Mouse (Mus musculus) embryonic facial prominence, embryonic 14.5 days (tissue): Measurements from ENCODE around the gene Crbn. TPM values are rescaled to one million over a fixed set of nuclear protein-coding genes. Genes with fewer than 3 reads are reported as not detected.

Experiments used
- ATAC-seq: fragments of 200-750 bp; cut with Nextera tagmentation; 2 replicates; pipeline ENCODE4 v1.8.0; 2017; ENCODE audit warnings: low read depth, moderate number of reproducible peaks, moderate TSS enrichment
- DNase-seq: peaks from one replicate; pipeline ENCODE4 v3.0.0-alpha.2; 2015; ENCODE audit warnings: low spot score
- H3K27ac ChIP-seq: fragments of 300-500 bp; sonication (generic); replicated peaks from 2 replicates; pipeline ENCODE4 v1.5.1; 2014; ENCODE audit warnings: low read depth, mild to moderate bottlenecking, low read length, moderate library complexity
- H3K27me3 ChIP-seq: fragments of 300-500 bp; sonication (generic); replicated peaks from 2 replicates; pipeline ENCODE4 v1.6.1; 2014; ENCODE audit warnings: low read length; ENCODE audit not compliant: control insufficient read depth, insufficient read depth
- H3K36me3 ChIP-seq: fragments of 300-500 bp; sonication (generic); 2 replicates; pipeline ENCODE4 v1.6.1; 2014; ENCODE audit warnings: low read length, mixed read lengths; ENCODE audit not compliant: control insufficient read depth, insufficient read depth
- H3K4me1 ChIP-seq: fragments of 300-500 bp; sonication (generic); 2 replicates; pipeline ENCODE4 v1.6.1; 2014; ENCODE audit warnings: antibody characterized with exemption, low read length; ENCODE audit not compliant: control insufficient read depth, insufficient read depth
- H3K4me2 ChIP-seq: fragments of 300-500 bp; sonication (generic); 2 replicates; pipeline ENCODE4 v1.6.1; 2014; ENCODE audit warnings: low read depth, mild to moderate bottlenecking, low read length, moderate library complexity, mixed read lengths
- H3K4me3 ChIP-seq: fragments of 300-500 bp; sonication (generic); 2 replicates; pipeline ENCODE4 v1.5.1; 2014; ENCODE audit warnings: low read depth, mild to moderate bottlenecking, low read length
- H3K9ac ChIP-seq: fragments of 300-500 bp; sonication (generic); 2 replicates; pipeline ENCODE4 v1.6.1; 2014; ENCODE audit warnings: low read depth, mild to moderate bottlenecking, low read length, moderate library complexity, mixed read lengths
- H3K9me3 ChIP-seq: fragments of 300-500 bp; sonication (generic); 2 replicates; pipeline ENCODE4 v1.6.1; 2016; ENCODE audit warnings: low read length; ENCODE audit not compliant: control insufficient read depth
- WGBS: fragments of 180-500 bp; shearing (Covaris S2); extraction: QIAGEN DNeasy Blood & Tissue Kit; methylation state at CpG from one replicate; pipeline ENCODE4 v1.1.7; 2014; 5-methylcytosine and 5-hydroxymethylcytosine counted together
- polyA plus RNA-seq: library from polyadenylated mRNA; unstranded; fragments of >200 nt; fragmentation: Nextera tagmentation; extraction: Ambion mirVana; gene quantifications from 2 replicates; pipeline ENCODE4 v1.2.1, GENCODE M21; 2014

Crbn gene
- polyA plus RNA-seq = 42.0 and 50.3 TPM in 2 replicates

DNA sequence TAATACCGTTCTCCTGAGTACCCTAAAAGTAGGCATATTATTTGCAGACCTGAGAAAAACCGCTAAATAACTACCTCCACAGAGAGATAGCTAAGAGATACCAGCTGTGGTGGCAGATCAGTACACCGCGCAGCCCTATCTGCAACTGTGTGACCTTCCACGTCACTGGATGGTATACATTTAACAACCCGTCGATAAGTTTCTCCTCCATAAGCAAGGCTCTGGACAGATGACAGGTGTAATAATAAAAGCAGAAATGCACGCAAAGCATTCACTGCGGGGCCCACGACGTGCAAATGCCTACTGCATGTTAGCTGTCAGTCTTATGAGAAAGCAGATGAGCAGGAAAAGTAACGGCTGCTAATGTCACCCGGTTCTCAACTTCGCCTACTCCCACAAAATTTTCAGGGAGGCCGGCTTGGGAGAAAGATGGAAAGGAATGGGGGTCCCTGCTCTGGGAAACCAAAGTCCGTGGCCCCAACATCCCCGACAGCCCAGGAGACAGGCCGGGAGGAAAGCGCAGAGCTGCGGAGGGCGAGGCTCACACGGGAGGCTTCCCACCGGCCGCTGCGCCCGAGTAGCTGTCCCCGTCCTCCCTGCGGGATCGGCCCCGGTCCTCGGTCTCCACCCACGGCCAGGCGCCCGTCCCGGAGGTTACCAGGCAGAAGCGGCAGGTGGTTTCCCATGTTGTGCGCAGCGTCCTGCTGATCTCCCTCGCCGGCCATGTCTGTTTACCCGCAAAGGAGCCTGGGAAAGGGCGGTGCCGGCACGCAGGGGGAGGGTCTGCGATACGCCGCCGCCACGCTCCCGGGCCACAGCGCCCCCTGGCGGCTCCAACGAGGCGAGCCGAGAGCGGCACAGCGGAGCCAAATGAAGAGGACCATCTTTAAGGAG is at the start of gene Crbn:
Gene Crbn (minus strand): TSS at position 745 of the 894 bp plus-strand sequence.
- Histone ChIP-seq H3K9me3 (no peaks in the 10 kb centered on the region), H3K27ac (no peak within 1 kb of the TSS), H3K4me1 (peaks cover 11% of the 10 kb centered on the region), H3K4me3 (peak within 1 kb of the TSS; percentile 58), H3K9ac (peak within 1 kb of the TSS; percentile 84), H3K4me2 (peak within 1 kb of the TSS; percentile 66), H3K36me3 (peaks cover 11% of the 10 kb centered on the region), H3K27me3 (no peaks in the 10 kb centered on the region)
- 2% methylated on average over 49 of the region's 57 CpGs for WGBS
- peak; percentile 97 for ATAC-seq
- DNase-seq = peak; percentile 91

DNA sequence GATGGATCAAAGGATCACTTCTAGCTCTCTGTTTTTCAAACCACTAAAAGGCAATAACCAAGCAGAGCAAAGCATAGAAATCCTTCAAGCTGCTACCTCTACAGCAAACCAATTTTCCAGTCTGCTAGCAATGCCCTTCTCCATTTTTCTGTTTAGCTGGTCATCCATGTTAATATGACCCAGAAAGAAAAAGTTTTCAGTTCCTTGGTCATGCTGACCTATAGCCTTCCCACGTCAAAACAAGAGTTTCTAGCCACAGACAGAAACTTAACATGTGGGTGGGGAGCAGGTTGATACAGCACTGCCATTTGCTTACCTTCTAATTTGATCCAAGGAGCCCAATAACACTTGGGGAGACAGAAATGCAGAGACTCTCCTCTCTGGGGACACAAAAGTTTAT is 40.3 kb upstream of the Crbn start:
- Histone ChIP-seq H3K4me2 (no peak overlapping the region), H3K27ac (no peak overlapping the region), H3K9me3 (no peaks in the 10 kb centered on the region), H3K4me1 (no peaks in the 10 kb centered on the region), H3K4me3 (no peak overlapping the region), H3K27me3 (no peaks in the 10 kb centered on the region), H3K36me3 (no peaks in the 10 kb centered on the region), H3K9ac (no peak overlapping the region)
- 67% methylated on average over 1 of the region's 1 CpGs for WGBS
- ATAC-seq = no peak
- no peak for DNase-seq

DNA sequence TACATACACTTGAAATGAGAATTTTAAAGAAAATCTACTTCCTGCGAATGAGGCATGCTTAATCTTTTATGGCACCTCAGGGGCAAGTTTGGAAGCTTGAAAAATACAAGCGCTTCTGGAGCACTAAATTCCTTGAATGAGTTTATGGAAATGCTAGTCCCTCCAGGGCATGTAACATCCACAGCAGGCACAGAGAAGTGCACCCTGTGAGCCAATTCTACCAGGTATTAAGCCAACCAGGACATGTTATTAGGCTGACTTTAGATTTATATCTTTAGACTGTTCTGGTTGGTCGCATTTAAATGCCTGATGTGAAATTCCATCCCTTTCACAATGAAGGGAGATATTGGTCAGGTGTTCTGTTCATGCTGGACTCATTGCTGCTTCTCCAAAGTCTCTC is 38.2 kb upstream of the Crbn start:
- Histone ChIP-seq H3K27me3 (no peaks in the 10 kb centered on the region), H3K4me3 (no peak overlapping the region), H3K27ac (no peak overlapping the region), H3K4me1 (no peaks in the 10 kb centered on the region), H3K4me2 (no peak overlapping the region), H3K9ac (no peak overlapping the region), H3K9me3 (no peaks in the 10 kb centered on the region), H3K36me3 (no peaks in the 10 kb centered on the region)
- WGBS = 76% methylated on average over 3 of the region's 3 CpGs
- DNase-seq (no peak), ATAC-seq (no peak)

DNA sequence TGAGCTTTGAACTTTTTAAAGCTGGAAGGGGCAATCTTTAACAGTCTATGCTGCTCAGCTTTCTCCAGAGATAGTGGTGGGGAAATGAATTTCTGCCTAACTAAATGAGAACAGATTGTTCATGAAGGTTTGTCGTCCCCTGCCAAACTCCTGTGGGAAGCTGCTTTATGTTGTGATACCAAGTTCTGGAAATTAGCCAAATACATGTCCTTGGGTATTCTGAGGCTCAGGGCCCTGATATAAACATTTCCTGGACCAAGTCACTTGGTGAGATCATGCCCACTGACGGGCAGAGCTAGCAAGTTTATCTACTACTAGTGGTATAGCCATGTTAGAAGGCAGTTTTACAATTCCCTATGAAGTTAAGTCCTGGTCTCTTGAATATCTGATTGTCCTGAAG is 35.4 kb upstream of the Crbn start:
- WGBS = 60% methylated on average over 2 of the region's 2 CpGs
- no peak overlapping the region for H3K4me2 ChIP-seq
- H3K27ac ChIP-seq = no peak overlapping the region
- H3K4me1 ChIP-seq = no peaks in the 10 kb centered on the region
- H3K9ac ChIP-seq = no peak overlapping the region
- H3K36me3 ChIP-seq = no peaks in the 10 kb centered on the region
- no peak overlapping the region for H3K4me3 ChIP-seq
- no peaks in the 10 kb centered on the region for H3K27me3 ChIP-seq
- DNase-seq = no peak
- ATAC-seq = no peak
- no peaks in the 10 kb centered on the region for H3K9me3 ChIP-seq

DNA sequence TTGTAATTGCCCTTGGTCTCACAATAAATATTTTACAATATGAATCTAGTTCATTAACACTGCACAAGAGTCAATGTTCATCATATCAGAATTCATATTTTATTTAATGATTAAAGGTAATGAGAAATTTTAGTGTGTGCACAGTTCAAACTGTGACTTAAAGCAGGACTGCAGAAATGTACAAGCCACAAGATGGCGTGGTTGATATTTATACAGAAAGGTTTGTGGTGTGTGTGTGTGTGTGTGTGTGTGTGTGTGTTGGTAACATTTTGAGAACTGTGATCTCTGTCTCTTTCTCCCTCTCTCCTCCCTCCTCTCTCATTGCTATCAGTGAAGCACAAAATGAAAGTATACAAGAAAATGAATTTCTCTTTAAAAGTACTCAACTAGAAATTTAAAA is 22.5 kb upstream of the Crbn start:
- H3K4me3 ChIP-seq = no peak overlapping the region
- no peak overlapping the region for H3K4me2 ChIP-seq
- H3K9me3 ChIP-seq = no peaks in the 10 kb centered on the region
- WGBS = 50% methylated on average over 1 of the region's 1 CpGs
- no peaks in the 10 kb centered on the region for H3K27me3 ChIP-seq
- H3K9ac ChIP-seq = no peak overlapping the region
- H3K27ac ChIP-seq = no peak overlapping the region
- DNase-seq (peak; percentile 73), ATAC-seq (no peak)
- H3K4me1 ChIP-seq = no peaks in the 10 kb centered on the region
- no peaks in the 10 kb centered on the region for H3K36me3 ChIP-seq

DNA sequence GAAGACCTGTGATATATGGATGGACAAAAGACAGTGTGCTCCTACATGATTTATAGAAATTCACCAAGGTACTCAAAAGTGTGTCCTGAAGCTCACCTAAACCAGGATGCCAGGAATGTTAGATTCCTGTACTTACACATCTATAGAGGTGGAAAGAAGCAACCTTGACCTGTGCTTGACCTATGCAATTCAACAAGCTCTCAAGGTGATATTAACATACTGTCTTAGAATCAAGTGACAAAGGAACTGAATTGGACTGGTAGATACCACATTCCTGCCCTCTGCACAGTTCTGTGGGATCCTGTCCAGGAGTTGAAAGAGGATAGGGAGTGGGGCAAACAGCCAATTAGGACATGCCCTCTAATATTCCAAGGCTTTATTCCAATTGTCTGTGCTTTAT is 20.7 kb upstream of the Crbn start:
- H3K4me3 ChIP-seq = no peak overlapping the region

DNA sequence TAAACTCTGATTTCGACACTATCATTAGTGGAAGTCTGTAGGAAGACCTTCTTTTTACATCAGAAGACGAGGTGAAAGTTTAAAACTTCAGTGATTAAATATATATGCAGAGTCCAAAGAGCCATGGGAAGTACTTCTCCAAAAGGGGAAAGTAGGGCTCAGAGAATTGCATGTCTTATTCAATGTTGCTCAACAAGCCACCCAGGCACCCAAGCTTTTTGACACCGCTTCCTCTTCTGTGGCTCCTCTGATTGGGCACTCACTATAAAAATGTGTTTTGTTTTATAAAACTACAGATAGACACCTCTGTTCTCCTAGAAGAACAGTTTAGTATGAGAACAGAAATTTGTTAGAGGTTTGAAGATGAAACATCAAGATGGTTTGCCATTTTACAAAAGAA is 20.0 kb upstream of the Crbn start:
- Histone ChIP-seq H3K4me2 (no peak overlapping the region), H3K4me3 (no peak overlapping the region), H3K9ac (no peak overlapping the region), H3K27ac (no peak overlapping the region), H3K27me3 (no peaks in the 10 kb centered on the region), H3K36me3 (no peaks in the 10 kb centered on the region), H3K4me1 (no peaks in the 10 kb centered on the region), H3K9me3 (no peaks in the 10 kb centered on the region)
- DNase-seq (no peak), ATAC-seq (no peak)
- WGBS = 71% methylated on average over 3 of the region's 3 CpGs

More for the DNA sequence above, 20.7 kb upstream of the Crbn start:
- no peak overlapping the region for H3K27ac ChIP-seq
- H3K36me3 ChIP-seq = no peaks in the 10 kb centered on the region
- DNase-seq = no peak
- no peaks in the 10 kb centered on the region for H3K9me3 ChIP-seq
- H3K4me1 ChIP-seq = no peaks in the 10 kb centered on the region
- no peaks in the 10 kb centered on the region for H3K27me3 ChIP-seq
- H3K4me2 ChIP-seq = no peak overlapping the region
- ATAC-seq = no peak
- no peak overlapping the region for H3K9ac ChIP-seq

DNA sequence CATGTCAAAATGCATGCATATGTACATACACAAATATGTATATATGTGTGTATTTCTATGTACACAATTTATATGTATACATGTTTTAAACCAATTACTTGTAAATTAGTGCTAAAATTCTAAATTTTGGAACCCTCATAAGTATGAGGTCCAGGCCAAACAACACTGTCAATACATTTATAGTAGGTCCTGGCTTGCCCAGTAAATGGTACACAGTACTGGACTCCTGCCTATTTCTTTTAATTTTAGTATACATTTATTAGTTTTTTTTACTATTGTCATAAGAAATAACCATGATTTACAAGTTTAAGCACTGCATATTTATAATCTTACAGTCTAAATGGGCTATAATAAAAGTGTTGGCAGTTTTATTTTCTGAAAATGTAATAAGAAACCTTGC is 19.4 kb upstream of the Crbn start:
- no peak overlapping the region for H3K4me3 ChIP-seq
- H3K4me2 ChIP-seq = no peak overlapping the region
- H3K27ac ChIP-seq = no peak overlapping the region
- H3K9ac ChIP-seq = no peak overlapping the region
- no peaks in the 10 kb centered on the region for H3K27me3 ChIP-seq
- H3K9me3 ChIP-seq = no peaks in the 10 kb centered on the region
- DNase-seq (no peak), ATAC-seq (no peak)
- H3K36me3 ChIP-seq = no peaks in the 10 kb centered on the region
- no peaks in the 10 kb centered on the region for H3K4me1 ChIP-seq

DNA sequence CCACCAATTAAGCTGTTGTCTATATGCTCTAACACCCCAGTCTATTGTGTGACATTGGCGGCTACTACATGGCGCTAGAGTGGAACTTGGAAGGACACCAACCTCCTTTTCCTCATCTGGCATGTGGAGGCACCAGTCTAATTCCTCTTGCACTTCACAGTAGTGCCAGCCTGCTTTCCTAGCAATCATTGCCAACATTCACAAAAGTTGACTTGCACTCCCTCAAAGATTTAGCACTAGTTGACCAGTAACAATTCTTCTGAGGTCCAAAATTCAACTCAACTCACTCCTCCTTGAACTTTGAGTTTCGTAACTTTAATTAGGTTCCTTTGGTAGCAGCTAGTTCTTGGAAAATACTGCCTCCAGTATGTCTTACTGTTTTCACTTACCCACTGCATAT is 10.8 kb upstream of the Crbn start:
- H3K4me2 ChIP-seq = no peak overlapping the region
- no peak overlapping the region for H3K9ac ChIP-seq
- WGBS = 85% methylated on average over 3 of the region's 3 CpGs
- no peaks in the 10 kb centered on the region for H3K9me3 ChIP-seq
- no peaks in the 10 kb centered on the region for H3K36me3 ChIP-seq
- DNase-seq (no peak), ATAC-seq (no peak)
- H3K27me3 ChIP-seq = no peaks in the 10 kb centered on the region
- H3K27ac ChIP-seq = no peak overlapping the region
- H3K4me1 ChIP-seq = no peaks in the 10 kb centered on the region
- H3K4me3 ChIP-seq = no peak overlapping the region
